Mouse (Mus musculus): Measurements from ENCODE around the gene Krt20.

DNA sequence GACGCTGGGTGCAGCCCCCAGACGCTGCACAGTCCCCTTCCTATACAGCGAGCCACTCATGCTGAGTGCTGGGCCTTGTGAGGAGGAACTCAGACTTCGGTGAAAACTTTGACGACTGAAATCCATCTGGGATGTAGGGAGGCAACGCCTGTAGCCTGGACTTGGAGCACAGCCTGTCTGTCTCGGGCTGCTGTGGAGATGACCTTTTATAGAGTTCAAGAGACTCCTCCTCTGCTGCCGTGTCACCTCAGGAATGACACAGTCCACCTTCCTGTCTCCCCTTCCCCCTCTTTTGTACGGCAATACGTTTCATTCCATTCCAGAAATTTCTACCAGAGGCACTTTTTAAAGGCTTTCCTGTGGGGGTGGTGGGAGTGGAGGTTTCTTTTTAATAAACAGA, at the start of gene Krt20:
- no peak for TF ChIP-seq MYC (IDR thresholded peaks at IDR 0.05; ENCODE audit: low read depth, low read length)
- TF ChIP-seq POLR2A (IDR thresholded peaks at IDR 0.05; ENCODE audit: control insufficient read depth in 1 of 2, insufficient read depth in 1 of 2, low read depth in 1 of 2, low read length in 2 of 2, poor library complexity in 1 of 2) = no peak
- TF ChIP-seq TBP (IDR thresholded peaks at IDR 0.05; ENCODE audit: low read depth, low read length) = no peak
- no peak for TF ChIP-seq MYB (IDR thresholded peaks at IDR 0.05; ENCODE audit: low read depth, low read length)
- no peak for TF ChIP-seq MEF2A (IDR thresholded peaks at IDR 0.05; ENCODE audit: extremely low read depth, insufficient replicate concordance, low read depth, low read length, poor library complexity, severe bottlenecking)
- no peak for TF ChIP-seq CTCF (IDR thresholded peaks at IDR 0.05 in 2 of 3, conservative IDR thresholded peaks at IDR 0.05 in 1 of 3; ENCODE audit: control insufficient read depth in 1 of 3, insufficient read depth in 1 of 3, low read depth in 2 of 3, low read length in 3 of 3, poor library complexity in 1 of 3, severe bottlenecking in 1 of 3)
- no peak for TF ChIP-seq USF1 (IDR thresholded peaks at IDR 0.05; ENCODE audit: low read depth, low read length)
- TF ChIP-seq GABPA (IDR thresholded peaks at IDR 0.05; ENCODE audit: low read depth, low read length) = no peak
- no peak for TF ChIP-seq USF2 (IDR thresholded peaks at IDR 0.05; ENCODE audit: borderline replicate concordance in 1 of 2, insufficient read depth in 1 of 2, low read depth in 1 of 2, low read length in 2 of 2)
- TF ChIP-seq GATA1 (IDR thresholded peaks at IDR 0.05; ENCODE audit: low read depth, low read length) = no peak
- no peak for TF ChIP-seq EP300 (IDR thresholded peaks at IDR 0.05; ENCODE audit: low read depth in 1 of 2, low read length in 2 of 2)
- no peak for TF ChIP-seq RCOR1 (IDR thresholded peaks at IDR 0.05; ENCODE audit: low read depth, low read length)
- no peak for TF ChIP-seq MXI1 (IDR thresholded peaks at IDR 0.05; ENCODE audit: low read depth, low read length)

Data from MEL (cell line).